Mouse (Mus musculus) brain, embryonic 14.5 days (tissue): ENCODE measurements around the gene Ap1s1. TPM values are rescaled to one million over a fixed set of nuclear protein-coding genes. Genes with fewer than 3 reads are reported as not detected.
A peak's percentile ranks its signal among the peaks of the same experiment; 100 is the strongest.

ENCODE experiments used
- DNase-seq: peaks from one replicate; pipeline ENCODE4 v3.0.0-alpha.2; 2011; ENCODE audit warnings: low read depth
- CTCF ChIP-seq: fragments of 200-500 bp; IDR thresholded peaks from 2 replicates; pipeline ENCODE4 v1.5.1; 2012; ENCODE audit warnings: inconsistent platforms, mild to moderate bottlenecking, moderate library complexity, borderline replicate concordance; ENCODE audit not compliant: insufficient read depth, insufficient read length; ENCODE audit errors: extremely low read depth
- POLR2A ChIP-seq: fragments of 200-500 bp; IDR thresholded peaks from 2 replicates; pipeline ENCODE4 v1.6.1; 2012; ENCODE audit warnings: mild to moderate bottlenecking, inconsistent platforms, borderline replicate concordance; ENCODE audit not compliant: poor library complexity, insufficient read depth, insufficient read length, severe bottlenecking; ENCODE audit errors: extremely low read depth
- polyA plus RNA-seq: library from polyadenylated mRNA; depleted of rRNA; stranded (reverse); fragments of >200 nt; gene quantifications from 2 replicates; pipeline ENCODE4 v1.2.3, GENCODE M21; 2012

Gene Ap1s1
- polyA plus RNA-seq, 1 experiment = 163 TPM

DNA sequence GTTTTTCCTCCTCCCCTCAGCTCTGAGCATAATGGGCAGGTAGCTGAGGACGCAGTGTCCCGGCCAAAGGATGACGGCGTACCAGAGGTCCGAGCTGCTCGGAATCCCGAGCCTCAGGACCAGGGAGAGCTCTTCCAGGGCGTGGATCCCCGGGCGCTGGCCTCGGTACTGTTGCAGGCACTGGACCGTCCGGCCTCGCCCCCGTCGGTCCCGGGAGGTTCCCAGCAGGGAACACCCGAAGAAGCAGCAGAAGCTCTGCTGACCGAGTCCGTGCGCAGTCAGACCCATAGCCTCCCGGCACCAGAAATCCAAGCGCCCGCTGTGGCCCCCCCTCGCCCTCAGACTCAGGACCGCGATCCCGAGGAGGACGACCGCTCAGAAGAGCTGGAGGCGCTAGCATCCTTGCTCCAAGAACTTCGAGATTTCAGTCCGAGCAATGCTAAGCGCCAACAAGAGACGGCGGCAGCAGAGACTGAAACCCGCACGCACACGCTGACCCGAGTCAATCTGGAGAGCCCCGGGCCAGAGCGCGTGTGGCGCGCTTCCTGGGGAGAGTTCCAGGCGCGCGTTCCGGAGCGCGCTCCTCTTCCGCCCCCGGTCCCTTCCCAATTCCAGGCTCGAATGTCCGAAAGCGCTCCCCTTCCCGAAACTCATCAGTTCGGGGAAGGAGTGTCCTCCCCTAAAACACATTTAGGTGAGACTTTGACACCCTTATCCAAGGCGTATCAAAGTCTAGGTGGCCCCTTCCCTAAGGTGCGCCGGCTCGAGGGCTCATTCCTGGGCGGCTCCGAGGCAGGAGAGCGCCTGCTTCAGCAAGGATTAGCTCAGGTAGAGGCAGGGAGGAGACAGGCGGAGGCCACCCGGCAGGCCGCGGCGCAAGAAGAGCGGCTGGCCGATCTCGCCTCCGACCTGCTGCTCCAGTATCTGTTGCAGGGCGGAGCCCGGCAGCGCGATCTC is 14.6 kb downstream of the Ap1s1 start:
- TF ChIP-seq CTCF (no peak), POLR2A (no peak)
- DNase-seq = no peak

- TF ChIP-seq CTCF = no peak
- no peak for TF ChIP-seq POLR2A
- no peak for DNase-seq
These were observed 15.5 kb downstream of the Ap1s1 start for GRCm38 (mm10) chr5:137030416-137030810.

DNA sequence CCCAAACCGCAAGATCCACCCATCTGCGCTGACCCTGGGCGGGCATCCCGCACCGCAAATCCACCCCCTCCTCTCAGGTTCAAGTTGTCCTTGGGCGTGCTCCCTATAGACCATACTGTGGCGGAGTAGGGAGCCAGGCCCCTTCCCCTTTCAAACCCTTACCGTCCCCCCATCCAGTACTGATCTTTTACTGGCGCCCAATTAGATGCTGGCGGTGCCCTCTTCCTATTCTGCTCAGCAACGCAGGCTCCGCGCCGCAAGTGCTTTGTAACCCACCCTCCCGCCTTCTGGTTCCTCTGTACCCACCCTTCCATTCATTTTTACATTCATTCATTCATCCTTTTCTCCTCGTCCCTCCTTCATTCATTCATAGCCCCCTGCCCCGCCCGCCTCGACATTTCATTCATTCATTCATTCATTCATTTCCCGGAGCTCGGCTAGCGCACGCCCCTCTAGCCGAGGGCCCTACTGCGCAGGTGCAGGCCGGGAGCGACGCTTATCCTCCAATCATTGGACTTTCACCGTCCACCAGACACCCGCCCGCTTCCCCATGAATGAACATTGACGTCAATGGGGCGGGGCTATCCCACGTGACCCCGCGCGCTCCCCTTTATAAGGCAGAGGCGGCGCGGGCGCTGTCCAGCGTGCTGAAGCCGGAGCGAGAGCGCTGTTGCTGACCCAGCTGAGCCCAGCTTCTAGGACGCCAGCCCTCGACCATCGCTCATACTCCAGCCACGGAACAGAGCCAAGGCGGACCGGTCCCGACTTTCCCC is 16.1 kb downstream of the Ap1s1 start:
- TF ChIP-seq CTCF (no peak), POLR2A (peak; percentile 46; the same call in 1 of the 2 replicates)
- DNase-seq = peak; percentile 98

- TF ChIP-seq POLR2A = no peak
- no peak for DNase-seq
These were observed 16.7 kb downstream of the Ap1s1 start for GRCm38 (mm10) chr5:137029273-137029585.

- no peak for TF ChIP-seq CTCF
- no peak for TF ChIP-seq POLR2A
- peak; percentile 12 for DNase-seq
These were observed 17.2 kb downstream of the Ap1s1 start for GRCm38 (mm10) chr5:137028561-137029272.

DNA sequence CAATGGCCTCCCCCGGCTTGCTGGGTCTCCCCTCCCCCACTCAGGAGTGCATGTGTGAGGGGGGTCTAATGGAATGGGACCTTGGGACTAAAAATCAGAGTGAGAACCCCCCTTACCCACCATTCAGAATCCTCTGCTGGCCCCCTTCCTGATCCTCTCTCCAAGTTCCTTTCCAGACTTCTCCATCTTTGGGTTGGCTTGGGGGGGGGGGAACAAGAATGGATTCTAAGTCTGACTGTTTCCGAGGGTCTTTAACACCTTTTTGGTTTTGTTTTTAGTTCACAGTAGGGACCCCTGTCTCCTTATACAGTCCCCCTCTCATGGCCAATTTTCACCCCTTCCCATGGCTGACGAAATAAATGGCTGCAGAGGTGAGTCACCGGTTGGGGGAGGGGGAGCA is 19.8 kb downstream of the Ap1s1 start, which contains the start of gene Vgf:
Gene Vgf, plus strand, starts transcription at position 301 of the 400 bp plus-strand sequence.
- DNase-seq = no peak
- no peak for TF ChIP-seq POLR2A
- TF ChIP-seq CTCF = no peak

DNA sequence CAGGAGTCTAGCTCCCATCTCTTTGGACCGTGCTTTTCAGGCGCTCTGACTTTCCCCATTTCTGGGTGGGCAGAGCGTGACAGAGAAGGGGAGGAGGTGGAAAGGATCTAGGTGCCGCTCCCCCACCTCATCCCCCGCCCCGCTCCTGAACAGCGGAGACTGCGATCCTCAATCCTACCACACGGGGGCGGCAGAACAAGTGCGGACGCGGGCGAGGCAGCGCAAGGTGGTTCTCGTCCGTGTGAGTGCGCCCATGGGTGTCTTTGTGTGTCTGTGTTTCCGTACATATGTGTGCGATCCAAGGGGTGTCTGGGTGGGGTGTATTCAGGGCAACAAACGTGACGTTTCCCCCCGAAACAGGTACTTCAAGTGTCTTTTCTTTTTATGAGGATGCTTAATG is 20.8 kb downstream of the Ap1s1 start:
- peak; percentile 72 for DNase-seq
- TF ChIP-seq POLR2A (no peak), CTCF (peak; percentile 93)

DNA sequence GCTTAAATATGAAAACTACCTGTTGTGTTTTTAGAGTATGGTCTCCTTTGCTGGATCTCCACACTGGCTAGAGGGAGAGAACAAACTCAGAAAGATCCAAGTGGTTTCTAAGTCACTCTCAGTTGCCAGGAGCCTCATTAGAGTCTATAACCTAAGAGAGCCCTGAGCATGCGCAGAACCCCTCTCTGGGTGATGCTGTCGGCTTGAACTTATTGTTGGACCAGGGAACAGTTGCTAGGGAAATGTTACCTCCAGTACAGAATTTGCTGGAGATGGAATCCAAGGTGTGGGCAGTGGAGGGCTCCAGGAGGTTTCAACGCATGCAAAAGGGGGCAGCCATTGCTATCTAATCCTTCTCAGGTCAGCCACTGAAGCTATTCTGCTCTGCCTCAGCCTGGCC is 21.6 kb downstream of the Ap1s1 start:
- DNase-seq = no peak
- no peak for TF ChIP-seq CTCF

DNA sequence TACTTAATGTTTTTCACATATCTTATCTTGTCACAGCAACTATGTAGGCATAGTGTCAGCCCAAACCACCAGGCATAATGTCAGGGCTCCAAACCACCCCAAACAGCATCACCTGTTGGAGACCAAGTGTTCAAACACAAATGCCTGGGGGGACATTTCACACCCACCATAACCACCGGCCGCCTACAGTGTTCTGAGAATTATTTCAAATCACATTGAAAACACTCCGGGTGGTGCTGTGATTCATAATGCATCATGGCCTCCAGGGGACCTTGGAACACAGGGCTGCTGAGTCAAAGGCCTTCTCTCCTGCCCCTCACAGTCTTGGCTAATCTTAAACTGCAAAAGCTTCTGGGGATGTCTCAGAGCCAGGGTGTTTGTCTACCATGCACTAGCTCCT is 30.0 kb downstream of the Ap1s1 start:
- no peak for DNase-seq
- no peak for TF ChIP-seq CTCF
- TF ChIP-seq POLR2A = no peak

GRCm38 (mm10) chr5:137012401-137012950 is 33.5 kb downstream of the Ap1s1 start:
- TF ChIP-seq CTCF (no peak), POLR2A (no peak)
- DNase-seq = no peak

DNA sequence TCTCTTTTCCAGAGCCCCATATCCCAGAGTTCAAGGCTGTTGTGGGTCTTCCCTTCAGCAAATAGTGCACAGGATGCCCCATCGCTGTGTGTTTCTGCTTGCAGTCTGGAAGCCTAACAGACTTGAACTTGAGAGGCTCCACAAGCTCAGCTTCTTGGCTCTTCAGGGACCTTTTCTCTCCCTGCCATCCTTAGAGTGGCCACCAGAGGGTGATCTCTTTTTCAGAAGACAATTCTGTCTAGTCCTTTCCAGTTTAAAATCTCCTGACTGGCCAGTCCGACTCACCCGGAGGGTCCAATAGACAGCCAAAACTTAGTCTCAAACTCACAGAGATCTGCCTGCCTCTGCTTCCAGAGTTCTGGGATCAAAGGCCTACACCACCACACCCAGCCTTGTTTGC is 35.9 kb downstream of the Ap1s1 start:
- TF ChIP-seq POLR2A = no peak
- TF ChIP-seq CTCF = peak; percentile 62; the same call in 1 of the 2 replicates
- DNase-seq = peak; percentile 69
